Mouse (Mus musculus) testis, adult 2 months (tissue): ENCODE results near the gene Bloc1s4. TPM values are rescaled to one million over a fixed set of nuclear protein-coding genes. Genes with fewer than 3 reads are reported as not detected.
A peak's percentile ranks its signal among the peaks of the same experiment; 100 is the strongest.

Experiments
- H3K27ac ChIP-seq: fragments of 200-500 bp; 2 replicates; pipeline ENCODE4 v1.5.1; 2012; ENCODE audit warnings: low read depth, low read length; ENCODE audit not compliant: control insufficient read depth, insufficient read depth
- H3K27me3 ChIP-seq: fragments of 200-500 bp; 2 replicates; pipeline ENCODE4 v1.6.1; 2012; ENCODE audit warnings: mild to moderate bottlenecking, low read length, moderate library complexity; ENCODE audit not compliant: control insufficient read depth, insufficient read depth
- H3K36me3 ChIP-seq: fragments of 200-500 bp; 2 replicates; pipeline ENCODE4 v1.6.1; 2012; ENCODE audit warnings: mild to moderate bottlenecking, low read length; ENCODE audit not compliant: control insufficient read depth, insufficient read depth
- H3K4me1 ChIP-seq: fragments of 200-500 bp; 2 replicates; pipeline ENCODE4 v1.6.1; 2012; ENCODE audit warnings: low read length; ENCODE audit not compliant: control insufficient read depth, insufficient read depth
- H3K4me3 ChIP-seq: fragments of 200-500 bp; 2 replicates; pipeline ENCODE4 v1.5.1; 2012; ENCODE audit warnings: low read depth, mild to moderate bottlenecking, low read length, moderate library complexity, mixed read lengths; ENCODE audit not compliant: control insufficient read depth
- CTCF ChIP-seq: fragments of 200-500 bp; IDR thresholded peaks from 2 replicates; pipeline ENCODE4 v1.5.1; 2012; ENCODE audit warnings: low read depth, mild to moderate bottlenecking, inconsistent platforms, low read length, moderate library complexity; ENCODE audit not compliant: control insufficient read depth, insufficient read depth, insufficient replicate concordance
- POLR2A ChIP-seq: fragments of 200-500 bp; IDR thresholded peaks from 2 replicates; pipeline ENCODE4 v1.6.1; 2012; ENCODE audit warnings: low read depth, mild to moderate bottlenecking, inconsistent platforms, low read length, moderate library complexity; ENCODE audit not compliant: control insufficient read depth
- polyA plus RNA-seq: library from polyadenylated mRNA; depleted of rRNA; stranded (reverse); fragments of >200 nt; gene quantifications from 2 replicates; pipeline ENCODE4 v1.2.3, GENCODE M21; 2012

The Bloc1s4 gene
- polyA plus RNA-seq, 1 experiment = 22.6 TPM

DNA sequence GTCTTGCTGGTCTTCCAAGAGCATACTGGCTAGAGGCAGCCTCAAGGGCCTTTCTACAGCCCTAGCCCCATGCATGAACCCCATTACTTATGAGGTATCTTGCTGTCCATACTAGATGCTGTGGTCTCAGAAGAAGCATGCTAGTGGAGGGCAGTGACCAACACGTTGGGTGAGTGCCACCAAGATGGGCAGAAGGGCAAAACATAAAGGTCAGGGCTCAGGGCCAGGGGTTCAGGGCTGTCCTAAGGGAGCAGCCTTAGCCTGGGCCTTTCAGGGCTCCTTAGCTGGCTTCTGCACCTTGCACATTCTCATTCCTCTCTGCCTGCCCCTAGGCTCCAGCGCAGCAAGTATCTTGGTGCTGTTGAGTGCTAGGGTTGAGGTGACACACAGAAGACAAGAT, 18.5 kb downstream of the Bloc1s4 start:
- Histone ChIP-seq H3K27ac (no peak overlapping the region), H3K4me3 (no peak overlapping the region), H3K36me3 (no peaks in the 10 kb centered on the region), H3K4me1 (no peaks in the 10 kb centered on the region; the same call in none of the 2 replicates), H3K27me3 (no peaks in the 10 kb centered on the region)
- TF ChIP-seq CTCF = no peak
- TF ChIP-seq POLR2A = no peak

DNA sequence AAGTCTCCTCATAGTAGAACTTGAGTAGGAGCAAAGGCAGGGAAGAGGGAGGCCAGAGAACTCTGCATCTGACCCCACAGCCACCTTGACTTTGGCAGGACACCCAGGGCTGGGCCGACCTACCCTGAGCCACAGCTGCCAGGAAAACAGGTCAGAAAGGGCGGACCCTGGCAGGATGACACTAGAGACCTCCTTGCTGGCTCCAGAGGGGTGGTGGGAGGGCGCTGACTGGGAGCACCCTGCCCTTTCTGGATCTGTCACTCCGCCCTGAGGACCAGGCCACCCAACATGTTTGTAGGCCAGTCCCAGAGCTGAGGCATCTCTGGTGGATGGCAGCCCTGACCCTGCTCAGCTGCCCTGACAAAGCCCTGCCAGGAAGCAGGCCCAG, 19.4 kb downstream of the Bloc1s4 start:
- Histone ChIP-seq H3K27me3 (no peaks in the 10 kb centered on the region), H3K4me1 (no peaks in the 10 kb centered on the region; the same call in none of the 2 replicates), H3K36me3 (no peaks in the 10 kb centered on the region), H3K27ac (no peak overlapping the region), H3K4me3 (no peak overlapping the region)
- TF ChIP-seq POLR2A = no peak
- TF ChIP-seq CTCF = no peak

DNA sequence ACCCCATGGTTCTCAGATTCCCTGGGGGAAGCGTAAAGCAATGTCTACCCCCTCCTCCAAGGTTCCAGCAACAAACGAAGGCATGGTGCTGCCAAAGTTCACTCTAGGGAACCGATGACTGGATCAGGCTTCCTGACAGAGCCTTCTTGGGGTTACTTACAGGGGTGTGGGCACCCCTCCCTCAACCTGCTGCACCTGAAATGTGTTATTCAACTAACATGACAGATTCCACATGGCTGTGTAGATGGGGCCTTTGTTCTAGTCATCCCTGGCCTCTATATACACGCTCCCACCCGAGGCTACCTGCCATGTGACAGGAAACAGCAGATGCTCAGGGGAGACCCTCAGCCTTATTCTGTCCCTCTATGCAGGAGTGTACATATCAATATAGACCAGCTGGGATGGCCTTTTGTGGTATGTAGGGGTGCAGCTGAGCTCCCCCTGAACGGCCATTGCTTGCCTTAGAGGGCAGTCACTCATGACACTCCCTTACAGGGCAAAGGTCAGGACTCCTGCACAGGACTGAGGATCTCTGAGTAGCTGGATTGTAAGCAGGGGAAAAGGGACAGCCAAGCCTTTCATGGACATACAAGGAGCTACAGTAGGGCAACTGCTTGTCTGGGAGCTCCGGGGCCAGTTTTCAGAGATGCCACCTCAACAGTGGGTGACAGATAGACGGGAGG, 19.9 kb downstream of the Bloc1s4 start:
- Histone ChIP-seq H3K4me1 (no peaks in the 10 kb centered on the region; the same call in none of the 2 replicates), H3K36me3 (no peaks in the 10 kb centered on the region), H3K27ac (no peak overlapping the region), H3K27me3 (no peaks in the 10 kb centered on the region), H3K4me3 (no peak overlapping the region)
- no peak for TF ChIP-seq POLR2A
- TF ChIP-seq CTCF = no peak

DNA sequence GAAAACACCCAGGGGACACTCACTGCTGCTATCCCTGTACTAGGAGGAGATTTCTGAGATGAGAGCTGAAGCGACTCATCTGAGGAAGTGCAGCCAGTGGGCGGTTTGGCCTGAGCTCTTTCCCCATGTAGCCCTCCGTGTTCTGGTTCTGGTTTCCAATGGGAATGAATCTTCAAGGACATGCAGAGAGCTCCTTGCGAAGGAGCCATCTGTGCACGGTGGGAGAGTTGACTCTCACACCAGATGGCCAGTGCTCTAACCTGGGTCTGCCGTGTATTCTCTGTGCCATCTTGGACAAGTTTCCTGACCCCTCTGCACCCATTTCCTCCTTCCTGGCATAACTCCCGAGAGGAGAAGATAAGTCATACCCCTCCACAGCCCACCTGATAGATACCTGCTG, 20.7 kb downstream of the Bloc1s4 start:
- Histone ChIP-seq H3K4me3 (no peak overlapping the region), H3K36me3 (no peaks in the 10 kb centered on the region), H3K4me1 (no peaks in the 10 kb centered on the region; the same call in none of the 2 replicates), H3K27me3 (no peaks in the 10 kb centered on the region), H3K27ac (no peak overlapping the region)
- TF ChIP-seq CTCF (no peak), POLR2A (no peak)

DNA sequence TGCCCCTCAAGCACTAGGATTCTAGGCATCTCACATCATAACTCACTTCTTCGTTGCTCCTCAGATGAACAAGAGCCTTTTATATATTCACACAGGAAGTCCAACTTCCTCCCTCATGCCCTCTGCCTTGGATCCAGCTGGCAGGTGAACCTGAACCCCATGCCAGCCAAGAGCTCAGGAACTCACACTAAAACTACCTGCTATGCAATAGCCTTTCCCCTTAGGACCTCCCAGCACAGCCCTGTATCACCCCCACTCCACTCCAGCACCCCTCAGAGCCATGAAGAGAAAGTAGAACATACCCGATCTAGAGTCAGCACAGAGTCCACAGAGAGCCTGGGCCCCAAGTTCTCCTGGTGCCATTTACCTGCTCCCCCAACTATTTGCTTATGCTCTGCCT, 21.3 kb downstream of the Bloc1s4 start:
- no peaks in the 10 kb centered on the region; the same call in none of the 2 replicates for H3K4me1 ChIP-seq
- H3K27me3 ChIP-seq = no peaks in the 10 kb centered on the region
- TF ChIP-seq CTCF = no peak
- no peak for TF ChIP-seq POLR2A
- no peak overlapping the region for H3K4me3 ChIP-seq
- H3K36me3 ChIP-seq = no peaks in the 10 kb centered on the region
- H3K27ac ChIP-seq = no peak overlapping the region

DNA sequence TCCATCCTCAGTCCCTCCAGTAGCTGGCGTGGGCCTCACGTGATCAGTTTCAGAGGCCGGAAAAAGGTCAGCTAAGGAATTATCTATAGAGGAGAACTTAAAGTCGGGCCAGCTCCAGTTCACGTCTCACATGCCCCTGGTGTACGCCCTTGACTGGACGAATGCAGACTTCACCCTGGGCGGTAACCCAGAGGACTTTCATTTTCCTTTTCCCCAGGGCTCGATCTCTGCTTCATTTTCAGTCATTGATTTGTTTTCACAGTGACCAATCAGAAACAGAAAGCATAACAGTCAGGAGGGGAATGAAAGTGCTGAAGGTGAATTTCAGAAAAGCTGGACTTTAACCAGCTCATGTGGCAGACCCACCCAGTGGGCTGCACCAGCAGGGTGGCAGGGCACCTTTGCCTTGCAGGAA, 22.1 kb downstream of the Bloc1s4 start:
- H3K4me3 ChIP-seq = no peak overlapping the region
- H3K36me3 ChIP-seq = no peaks in the 10 kb centered on the region
- TF ChIP-seq POLR2A (no peak), CTCF (no peak)
- no peaks in the 10 kb centered on the region; the same call in none of the 2 replicates for H3K4me1 ChIP-seq
- no peak overlapping the region; the same call in 1 of the 2 replicates for H3K27ac ChIP-seq
- no peaks in the 10 kb centered on the region for H3K27me3 ChIP-seq

DNA sequence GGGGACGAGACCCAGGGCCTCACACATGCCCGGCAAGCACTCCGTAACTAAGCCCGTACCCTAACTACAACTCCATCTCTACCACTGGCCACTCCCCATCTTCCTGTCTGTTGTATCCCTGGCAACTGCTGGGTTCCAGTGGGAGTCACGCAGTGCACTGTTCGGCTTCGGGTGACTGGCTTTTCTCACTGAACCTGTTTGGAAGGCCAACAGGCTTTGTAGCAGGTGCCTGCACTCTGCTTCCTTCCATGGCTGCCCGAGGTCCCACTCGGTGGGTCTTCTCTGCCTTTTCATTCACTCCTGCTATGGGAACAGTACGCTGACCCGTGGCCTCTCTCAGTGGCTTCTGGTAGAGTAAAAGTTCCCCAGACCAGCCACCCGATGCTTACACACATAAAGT, 22.6 kb downstream of the Bloc1s4 start:
- TF ChIP-seq CTCF = no peak
- TF ChIP-seq POLR2A = peak; percentile 39; the same call in 1 of the 2 replicates
- Histone ChIP-seq H3K27ac (no peak overlapping the region), H3K4me1 (no peaks in the 10 kb centered on the region; the same call in none of the 2 replicates), H3K27me3 (no peaks in the 10 kb centered on the region), H3K36me3 (no peaks in the 10 kb centered on the region), H3K4me3 (no peak overlapping the region)
